Comparison of ENCODE assay signal across 10 mouse cellular contexts in the genomic region with DNA sequence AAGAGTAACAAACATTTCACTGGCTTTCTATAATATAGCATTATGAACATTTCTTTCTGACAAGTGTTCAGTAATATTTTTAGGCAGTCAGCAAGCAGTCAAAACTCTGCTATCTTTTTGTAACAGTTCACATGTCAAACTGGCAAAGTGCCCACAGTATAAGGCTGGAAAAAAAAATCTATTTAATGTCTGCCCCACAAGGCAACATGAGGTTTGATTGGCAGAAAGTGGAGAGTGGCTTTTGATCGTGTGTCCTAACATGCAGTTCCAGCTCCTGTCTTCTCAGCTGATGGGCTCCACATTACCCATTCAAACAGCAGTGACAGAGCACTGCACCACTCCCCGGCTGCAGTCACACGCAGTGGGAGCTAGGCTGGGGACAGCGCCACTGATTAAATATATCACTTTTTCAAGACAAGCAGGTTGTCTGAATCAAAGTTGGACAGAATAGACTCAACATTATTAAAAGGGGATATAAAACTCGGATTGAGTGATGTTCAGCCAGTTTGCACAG.
DNase-seq lines count a peak whose midpoint lies in the region; ATAC-seq lines count a peak whose summit lies in the region.
"Had no signal": no experiment of that assay in that cellular context is flagged by ENCODE, and none has a peak within 500 bp of the region (broad histone marks: within the 10 kb centered on the region; RNA-seq: fewer than 3 reads in every experiment).

No protein-coding gene starts in this region.

- no peak overlapping the region for H3K9ac ChIP-seq in neural tube, embryonic 15.5 days (replicated peaks)
- H3K9ac ChIP-seq in intestine, embryonic 16.5 days (ENCODE audit: low read depth, low read length), result no peak overlapping the region
- H3K9ac ChIP-seq: embryonic facial prominence, embryonic 15.5 days; stomach, embryonic 15.5 days had no signal

- peak; percentile 25 for DNase-seq in embryo, embryonic 10 days (ENCODE audit: low spot score)
- no peak for DNase-seq in embryo, embryonic 11 days
- peak; percentile 6 for DNase-seq in left cerebral cortex, postnatal 4 days
- DNase-seq in left cerebral cortex, postnatal 10 days (ENCODE audit: extremely low spot score in 1 of 2, low spot score in 2 of 2), result no peak
- DNase-seq in heart, postnatal 36 days, result peak; percentile 14 to 21
- no peak for DNase-seq in spleen, postnatal 36 days (ENCODE audit: low spot score in 2 of 2)

- no peaks in the 10 kb centered on the region for H3K27me3 ChIP-seq in neural tube, embryonic 15.5 days (replicated peaks)
- H3K27me3 ChIP-seq in intestine, embryonic 16.5 days (replicated peaks; ENCODE audit: control insufficient read depth, insufficient read depth, low read length), result no peaks in the 10 kb centered on the region
- H3K27me3 ChIP-seq: embryonic facial prominence, embryonic 15.5 days; stomach, embryonic 15.5 days had no signal

- no peaks in the 10 kb centered on the region for H3K9me3 ChIP-seq in neural tube, embryonic 15.5 days (replicated peaks)
- no peaks in the 10 kb centered on the region for H3K9me3 ChIP-seq in intestine, embryonic 16.5 days (ENCODE audit: control insufficient read depth, low read length)
- H3K9me3 ChIP-seq: embryonic facial prominence, embryonic 15.5 days; stomach, embryonic 15.5 days had no signal

- no peak for ATAC-seq in neural tube, embryonic 15.5 days (ENCODE audit: low FRiP score)
- no peak for ATAC-seq in intestine, embryonic 16.5 days

- intact Hi-C loops in left cerebral cortex, postnatal 4 days (cut with DNase I), result no loop called here
- intact Hi-C loops in left cerebral cortex, postnatal 10 days (cut with DNase I), result loop anchor here (10.0 kb wide), 1 partner anchor 283 kb away; a partner anchor contains a TSS
- intact Hi-C loops in heart, postnatal 36 days (cut with DNase I), result no loop called here

- H3K4me2 ChIP-seq in neural tube, embryonic 15.5 days, result peak overlapping the region; percentile 20; the same call in 1 of the 2 replicates
- no peak overlapping the region for H3K4me2 ChIP-seq in intestine, embryonic 16.5 days (ENCODE audit: low read depth, low read length)
- H3K4me2 ChIP-seq: embryonic facial prominence, embryonic 15.5 days; stomach, embryonic 15.5 days had no signal

- no peak overlapping the region for H3K27ac ChIP-seq in neural tube, embryonic 15.5 days (replicated peaks)
- no peak overlapping the region for H3K27ac ChIP-seq in intestine, embryonic 16.5 days (ENCODE audit: low read length)
- H3K27ac ChIP-seq: embryonic facial prominence, embryonic 15.5 days; stomach, embryonic 15.5 days had no signal

- peaks cover 16% of the 10 kb centered on the region for H3K4me1 ChIP-seq in neural tube, embryonic 15.5 days
- H3K4me1 ChIP-seq in intestine, embryonic 16.5 days (ENCODE audit: control insufficient read depth, insufficient read depth, low read length), result 0 out of 2 replicates have a peak, but pooled peaks cover 5% of the 10 kb centered on the region

- H3K36me3 ChIP-seq in neural tube, embryonic 15.5 days, result no peaks in the 10 kb centered on the region
- H3K36me3 ChIP-seq in intestine, embryonic 16.5 days (ENCODE audit: control insufficient read depth, insufficient read depth, low read length), result no peaks in the 10 kb centered on the region
- H3K36me3 ChIP-seq: embryonic facial prominence, embryonic 15.5 days; stomach, embryonic 15.5 days had no signal

- no peak overlapping the region for H3K4me3 ChIP-seq in neural tube, embryonic 15.5 days (replicated peaks)
- no peak overlapping the region for H3K4me3 ChIP-seq in intestine, embryonic 16.5 days (ENCODE audit: low read length)
- H3K4me3 ChIP-seq: embryonic facial prominence, embryonic 15.5 days; stomach, embryonic 15.5 days had no signal

- 10% methylated on average over 5 of the region's 5 CpGs for WGBS in neural tube, embryonic 15.5 days
- WGBS in intestine, embryonic 16.5 days, result 42% methylated on average over 5 of the region's 5 CpGs

Comparison
In these comparisons a context has a peak if more than half of its experiments do, and no peak if none do; other contexts are left out.
1. DNase-seq: peak in embryo, embryonic 10 days (single experiment), left cerebral cortex, postnatal 4 days (single experiment) and heart, postnatal 36 days (2 of 2); none in embryo, embryonic 11 days (single experiment), left cerebral cortex, postnatal 10 days (0 of 2) and spleen, postnatal 36 days (0 of 2).